Mouse (Mus musculus) thymus, adult 2 months (tissue): Measurements from ENCODE around the gene Hoxa5. TPM values are rescaled to one million over a fixed set of nuclear protein-coding genes. Genes with fewer than 3 reads are reported as not detected.

ENCODE experiments used
- DNase-seq: peaks from one replicate; pipeline ENCODE4 v3.0.0; 2021
- H3K27ac ChIP-seq: fragments of 200-500 bp; 2 replicates; pipeline ENCODE4 v1.5.1; 2012; ENCODE audit warnings: low read length, control low read depth; ENCODE audit not compliant: control insufficient read depth, insufficient read depth
- H3K27me3 ChIP-seq: fragments of 200-500 bp; 2 replicates; pipeline ENCODE4 v1.6.1; 2012; ENCODE audit warnings: mild to moderate bottlenecking, low read length, moderate library complexity, mixed read lengths; ENCODE audit not compliant: control insufficient read depth, insufficient read depth
- H3K36me3 ChIP-seq: fragments of 200-500 bp; 2 replicates; pipeline ENCODE4 v1.6.1; 2012; ENCODE audit warnings: mild to moderate bottlenecking, low read length, moderate library complexity; ENCODE audit not compliant: control insufficient read depth, insufficient read depth
- H3K4me1 ChIP-seq: fragments of 200-500 bp; replicated peaks from 2 replicates; pipeline ENCODE4 v1.6.1; 2012; ENCODE audit warnings: low read length; ENCODE audit not compliant: control insufficient read depth, insufficient read depth
- H3K4me3 ChIP-seq: fragments of 200-500 bp; 2 replicates; pipeline ENCODE4 v1.5.1; 2012; ENCODE audit warnings: mild to moderate bottlenecking, low read length, control low read depth, moderate library complexity; ENCODE audit not compliant: control insufficient read depth, insufficient read depth
- CTCF ChIP-seq: fragments of 200-500 bp; IDR thresholded peaks from 2 replicates; pipeline ENCODE4 v1.5.1; 2012; ENCODE audit warnings: mild to moderate bottlenecking, control low read depth, low read length, moderate library complexity, borderline replicate concordance; ENCODE audit not compliant: control insufficient read depth, poor library complexity, insufficient read depth; ENCODE audit errors: extremely low read depth
- POLR2A ChIP-seq: fragments of 200-500 bp; IDR thresholded peaks from 2 replicates; pipeline ENCODE4 v1.6.1; 2012; ENCODE audit warnings: mild to moderate bottlenecking, low read length, control low read depth, moderate library complexity; ENCODE audit not compliant: control insufficient read depth, poor library complexity, insufficient read depth; ENCODE audit errors: extremely low read depth
- WGBS: fragments of 180-500 bp; shearing (Covaris S2); methylation state at CpG from one replicate; pipeline ENCODE4 v1.1.7; 2018; 5-methylcytosine and 5-hydroxymethylcytosine counted together
- polyA plus RNA-seq: library from polyadenylated mRNA; depleted of rRNA; stranded (reverse); fragments of >200 nt; gene quantifications from 2 replicates; pipeline ENCODE4 v1.2.3, GENCODE M21; 2012

Hoxa5 gene
- polyA plus RNA-seq, 1 experiment = 1.1 TPM

- DNase-seq = no peak
- WGBS = 31% methylated on average over 18 of the region's 18 CpGs
- Histone ChIP-seq H3K4me1 (peaks cover 18% of the 10 kb centered on the region), H3K36me3 (no peaks in the 10 kb centered on the region), H3K27ac (no peak overlapping the region), H3K4me3 (no peak overlapping the region), H3K27me3 (peaks cover 13% of the 10 kb centered on the region; the same call in 1 of the 2 replicates)
- TF ChIP-seq POLR2A = no peak
- TF ChIP-seq CTCF = no peak
Measured at GRCm38 (mm10) chr6:52208868-52209684, 4.7 kb upstream of the Hoxa5 start.

GRCm38 (mm10) chr6:52208072-52208867 is 3.9 kb upstream of the Hoxa5 start, which contains the start of gene Hoxa6:
Gene Hoxa6, minus strand, starts transcription at chr6:52208722.
- Histone ChIP-seq H3K27me3 (peaks cover 13% of the 10 kb centered on the region; the same call in 1 of the 2 replicates), H3K27ac (no peak within 1 kb of the TSS)
- DNase-seq = no peak

GRCm38 (mm10) chr6:52207684-52207976 is 3.2 kb upstream of the Hoxa5 start:
- Histone ChIP-seq H3K4me3 (no peak overlapping the region), H3K27me3 (peaks cover 10% of the 10 kb centered on the region; the same call in 1 of the 2 replicates), H3K27ac (no peak overlapping the region), H3K36me3 (no peaks in the 10 kb centered on the region), H3K4me1 (peaks cover 13% of the 10 kb centered on the region)
- no peak for TF ChIP-seq POLR2A
- no peak for TF ChIP-seq CTCF
- no peak for DNase-seq

More at GRCm38 (mm10) chr6:52208072-52208867, 3.9 kb upstream of the Hoxa5 start, which contains the start of gene Hoxa6:
- TF ChIP-seq CTCF (no peak), POLR2A (no peak)
- H3K4me1 ChIP-seq = peaks cover 18% of the 10 kb centered on the region
- 40% methylated on average over 45 of the region's 47 CpGs for WGBS
- no peaks in the 10 kb centered on the region for H3K36me3 ChIP-seq
- H3K4me3 ChIP-seq = no peak within 1 kb of the TSS

- Histone ChIP-seq H3K36me3 (no peaks in the 10 kb centered on the region), H3K4me1 (peaks cover 8% of the 10 kb centered on the region), H3K27ac (no peak overlapping the region), H3K27me3 (peaks cover 6% of the 10 kb centered on the region; the same call in 1 of the 2 replicates), H3K4me3 (no peak overlapping the region)
- DNase-seq = no peak
- TF ChIP-seq CTCF (no peak), POLR2A (no peak)
- 86% methylated on average over 4 of the region's 4 CpGs for WGBS
Measured at GRCm38 (mm10) chr6:52206882-52207683, 2.7 kb upstream of the Hoxa5 start.

GRCm38 (mm10) chr6:52205638-52206621 is 1.5 kb upstream of the Hoxa5 start:
- WGBS = 94% methylated on average over 55 of the region's 55 CpGs
- no peak overlapping the region for H3K27ac ChIP-seq
- no peak for DNase-seq
- no peak for TF ChIP-seq CTCF
- no peak for TF ChIP-seq POLR2A
- H3K27me3 ChIP-seq = peaks cover 4% of the 10 kb centered on the region; the same call in 1 of the 2 replicates
- H3K4me3 ChIP-seq = no peak overlapping the region
- peaks cover 3% of the 10 kb centered on the region for H3K4me1 ChIP-seq
- H3K36me3 ChIP-seq = no peaks in the 10 kb centered on the region
